Mouse (Mus musculus): Measurements from ENCODE around the gene Rfc5. TPM values are rescaled to one million over a fixed set of nuclear protein-coding genes. Genes with fewer than 3 reads are reported as not detected.
"Not testable (repeated sequence)": the region's sequence is repeated elsewhere in the genome, so short reads cannot be mapped to it uniquely, and the experiment has no call there.

Rfc5 gene
- 1 to 10 TPM; 5.5 to 7.0 TPM for total RNA-seq (2021)
- long read RNA-seq, experiment 1, transcript Rfc5-201 (11 exons, 2,796 nt): major isoform, 19 of 21 reads
- long read RNA-seq, experiment 1, partial matches to known transcripts: 0 of 21 reads
- long read RNA-seq, experiment 1, other reads (novel, unspliced or antisense): 2 of 21 reads
- long read RNA-seq, experiment 2, transcript Rfc5-201 (11 exons, 2,796 nt): major isoform, 6 of 7 reads
- long read RNA-seq, experiment 2, partial matches to known transcripts: 0 of 7 reads
- long read RNA-seq, experiment 2, other reads (novel, unspliced or antisense): 1 of 7 reads

- intact Hi-C loops (cut with DNase I): loop anchor here (5.0 kb wide), 1 partner anchor 72 kb away; the partner anchor contains the start of gene Vsig10
- DNase-seq: peak; percentile 96 to 98
Measured at GRCm38 (mm10) chr5:117388877-117389276, at the start of gene Rfc5. TSS of gene Rfc5 (minus strand) at chr5:117389047.

GRCm38 (mm10) chr5:117433501-117433900 lies 44.7 kb upstream of the Rfc5 start:
- intact Hi-C loops (cut with DNase I); DNase-seq: not testable (repeated sequence)

- no peak for DNase-seq
- intact Hi-C loops (cut with DNase I): no loop called here
Measured at GRCm38 (mm10) chr5:117417442-117417841, 28.6 kb upstream of the Rfc5 start.

GRCm38 (mm10) chr5:117415011-117415912 lies 26.4 kb upstream of the Rfc5 start:
- intact Hi-C loops (cut with DNase I): no loop called here
- no peak for DNase-seq

DNA sequence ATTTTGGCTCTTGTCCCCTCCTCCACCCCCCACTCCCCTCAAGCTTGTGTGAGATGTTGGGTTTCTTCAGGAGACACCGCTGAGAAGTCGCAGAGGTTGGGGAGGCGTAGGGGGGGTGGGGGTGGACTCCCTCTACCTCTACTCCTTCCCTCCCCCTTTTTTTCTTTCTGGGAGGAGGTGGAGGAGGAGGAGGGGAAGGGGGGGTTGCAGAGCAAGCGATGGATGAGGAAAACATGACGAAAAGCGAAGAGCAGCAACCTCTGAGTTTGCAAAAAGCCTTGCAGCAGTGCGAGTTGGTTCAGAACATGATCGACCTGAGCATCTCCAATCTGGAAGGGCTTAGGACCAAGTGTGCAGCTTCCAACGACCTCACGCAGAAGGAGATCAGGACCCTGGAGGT lies 25.8 kb upstream of the Rfc5 start:
- DNase-seq: no peak
- intact Hi-C loops (cut with DNase I): no loop called here

GRCm38 (mm10) chr5:117413507-117414501 lies 25.0 kb upstream of the Rfc5 start, which contains the start of gene Ksr2:
TSS of gene Ksr2 (plus strand) at chr5:117414000.
- intact Hi-C loops (cut with DNase I): no loop called here
- DNase-seq: peak; percentile 3 to 8

DNA sequence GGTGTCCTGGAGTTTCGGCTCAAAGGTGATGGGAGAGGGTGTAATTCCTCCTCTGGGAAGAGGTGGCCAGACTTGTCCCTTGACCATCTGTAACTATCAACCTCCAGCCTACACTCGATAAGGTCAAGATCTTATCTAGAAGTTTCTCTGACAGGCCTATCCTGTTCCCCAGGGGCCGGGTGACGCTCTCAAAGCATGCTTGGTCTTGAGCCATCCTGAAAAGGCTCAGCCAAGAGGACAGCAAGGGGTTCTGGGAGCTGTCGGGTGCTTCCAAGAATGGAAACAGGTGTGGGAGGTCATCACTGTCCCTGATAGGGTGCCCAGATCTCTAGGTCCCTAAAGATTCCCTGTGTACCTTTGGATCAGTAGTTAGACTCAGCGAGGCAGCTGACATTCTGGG lies 20.5 kb upstream of the Rfc5 start:
- intact Hi-C loops (cut with DNase I): loop anchor here (5.0 kb wide), 2 partner anchors 102 to 292 kb away; partner anchors contain the start of gene Suds3
- DNase-seq: no peak

DNA sequence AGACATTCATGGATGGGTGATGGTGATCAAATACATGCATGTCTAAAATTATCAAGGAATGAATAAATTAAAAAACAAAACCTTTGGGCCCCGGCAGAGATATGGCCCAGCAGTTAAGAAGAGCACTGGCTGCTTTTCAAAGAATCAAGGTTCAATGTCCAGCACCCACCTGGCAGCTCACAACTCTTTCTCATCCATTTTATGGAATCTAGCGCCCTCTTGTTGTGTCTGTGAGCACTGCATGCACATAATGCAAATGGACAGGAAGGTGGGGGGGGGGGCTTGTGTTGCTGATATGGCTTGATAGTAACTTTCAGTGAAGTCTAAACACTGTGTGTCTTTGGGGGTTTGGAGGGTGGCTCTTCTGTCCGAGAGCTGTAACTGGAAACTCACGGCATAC lies 19.4 kb upstream of the Rfc5 start:
- intact Hi-C loops (cut with DNase I): loop anchor here (5.0 kb wide), 2 partner anchors 101 to 291 kb away; partner anchors contain the start of gene Suds3
- DNase-seq: peak in 1 of 2 experiments; percentile 42

DNA sequence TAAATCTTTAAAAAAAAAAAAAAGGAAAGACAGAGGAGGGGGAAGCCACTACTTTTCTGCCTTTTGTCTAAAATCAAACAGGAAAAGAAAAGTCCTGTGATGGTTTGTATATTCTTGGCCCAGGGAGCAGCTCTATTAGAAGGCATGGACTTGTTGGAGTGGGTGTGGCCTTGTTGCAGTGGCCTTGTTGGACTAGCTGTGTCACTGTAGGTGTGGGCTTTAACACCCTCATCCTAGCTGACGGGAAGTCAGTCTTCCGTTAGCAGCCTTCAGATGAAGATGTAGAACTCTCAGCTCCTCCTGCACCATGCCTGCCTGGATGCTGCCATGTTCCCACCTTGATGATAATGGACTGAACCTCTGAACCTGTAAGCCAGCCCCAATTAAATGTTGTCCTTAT lies 15.8 kb upstream of the Rfc5 start:
- not testable (repeated sequence) for DNase-seq
- intact Hi-C loops (cut with DNase I): loop anchor here (5.0 kb wide), 2 partner anchors 97 to 287 kb away; partner anchors contain the start of gene Suds3

DNA sequence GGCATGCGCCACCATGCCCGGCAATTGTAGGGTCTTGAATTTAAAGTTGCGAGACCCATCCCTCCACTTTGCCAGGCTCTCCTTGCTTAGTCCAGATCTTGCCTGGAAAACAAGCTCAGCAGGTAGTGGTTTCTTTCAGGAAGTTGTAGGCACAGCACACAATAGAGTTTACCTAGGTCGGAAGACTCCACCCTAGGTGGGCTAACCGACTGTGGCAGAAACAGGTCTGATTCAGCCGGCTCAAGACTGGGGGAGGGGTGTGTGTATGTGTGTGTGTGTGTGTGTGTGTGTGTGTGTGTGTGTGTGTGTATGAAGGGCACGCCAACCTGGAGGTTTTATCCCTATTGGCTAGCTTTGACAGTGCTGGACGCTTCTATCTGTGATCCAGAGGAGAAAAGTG lies 14.8 kb upstream of the Rfc5 start:
- intact Hi-C loops (cut with DNase I): no loop called here
- DNase-seq: no peak

DNA sequence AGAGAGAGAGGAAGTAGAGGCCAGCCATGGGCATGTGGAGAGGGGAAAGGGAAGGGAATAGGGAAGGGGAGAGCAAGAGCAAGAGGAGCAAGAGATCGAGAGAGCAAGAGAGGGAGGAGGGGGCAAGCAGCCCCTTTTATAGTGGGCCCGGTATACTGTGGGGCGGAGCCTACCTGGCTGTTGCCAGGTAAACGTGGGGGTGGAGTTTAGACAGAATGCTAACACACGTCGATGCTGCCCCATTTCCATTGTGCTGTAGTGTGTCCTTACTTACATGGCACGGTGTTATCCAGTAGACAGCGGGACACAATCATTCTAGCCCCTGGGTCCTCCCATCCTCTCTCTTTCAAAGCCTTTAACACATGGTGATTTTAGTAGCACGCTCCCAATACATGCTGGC lies 10.4 kb upstream of the Rfc5 start:
- DNase-seq: no peak
- intact Hi-C loops (cut with DNase I): no loop called here

GRCm38 (mm10) chr5:117398007-117398550 lies 9.2 kb upstream of the Rfc5 start:
- no peak for DNase-seq
- intact Hi-C loops (cut with DNase I): no loop called here

GRCm38 (mm10) chr5:117397371-117397770 lies 8.5 kb upstream of the Rfc5 start:
- no peak for DNase-seq
- intact Hi-C loops (cut with DNase I): no loop called here

- DNase-seq: no peak
- intact Hi-C loops (cut with DNase I): no loop called here
Measured at GRCm38 (mm10) chr5:117396596-117397014, 7.8 kb upstream of the Rfc5 start.

DNA sequence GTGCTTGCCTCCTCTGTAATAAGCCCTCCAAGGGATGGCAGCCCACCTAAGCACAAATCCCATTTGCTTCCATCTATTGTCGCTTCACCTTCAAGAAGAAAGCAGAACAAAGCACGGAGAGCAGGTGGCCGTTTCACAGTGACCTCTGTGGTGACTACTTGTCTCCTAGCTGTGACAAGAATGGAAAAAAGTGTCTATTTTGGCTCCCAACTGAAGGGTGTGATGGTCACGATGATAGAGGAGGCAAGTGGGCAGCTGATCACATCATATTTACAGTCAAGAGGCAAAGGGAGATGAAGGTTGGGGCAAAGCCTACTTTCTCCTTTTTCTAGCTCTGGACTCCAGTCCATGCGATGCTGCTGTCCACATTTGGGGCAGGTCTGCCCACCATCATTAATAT lies 7.0 kb upstream of the Rfc5 start:
- no peak for DNase-seq
- intact Hi-C loops (cut with DNase I): no loop called here

GRCm38 (mm10) chr5:117390895-117391294 lies 2.0 kb upstream of the Rfc5 start:
- intact Hi-C loops (cut with DNase I): no loop called here
- DNase-seq: no peak

GRCm38 (mm10) chr5:117388296-117388751 lies 523 bp downstream of the Rfc5 start:
- peak; percentile 41 to 62 for DNase-seq
- intact Hi-C loops (cut with DNase I): loop anchor here (5.0 kb wide), 1 partner anchor 71 kb away; the partner anchor contains the start of gene Vsig10

- intact Hi-C loops (cut with DNase I): no loop called here
- DNase-seq: no peak
Measured at GRCm38 (mm10) chr5:117383198-117383597, 5.6 kb downstream of the Rfc5 start.

- intact Hi-C loops (cut with DNase I): no loop called here
- DNase-seq: no peak
Measured at GRCm38 (mm10) chr5:117381785-117382184, 7.1 kb downstream of the Rfc5 start.

DNA sequence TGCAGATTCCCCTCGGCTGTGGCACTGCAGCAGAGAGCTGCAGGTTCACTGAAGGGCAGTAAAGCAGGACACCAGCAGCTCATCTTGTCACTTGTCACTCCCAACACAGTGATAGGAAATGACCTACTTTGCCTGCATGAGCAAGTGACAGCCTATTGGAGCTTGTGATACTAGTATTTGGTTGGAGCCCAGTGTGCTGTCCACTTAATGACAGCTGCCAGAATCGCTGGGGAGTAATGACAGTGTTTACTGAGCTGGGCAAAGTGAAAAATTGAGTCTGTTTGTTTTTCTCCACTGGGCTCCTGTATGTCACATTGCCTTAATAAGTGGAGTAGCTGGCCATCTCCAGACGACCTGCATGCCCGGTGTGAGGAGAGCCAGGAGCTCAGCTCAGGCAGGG lies 8.6 kb downstream of the Rfc5 start:
- DNase-seq: no peak
- intact Hi-C loops (cut with DNase I): no loop called here

Data from heart, postnatal 14 days (tissue).